In the genomic region with DNA sequence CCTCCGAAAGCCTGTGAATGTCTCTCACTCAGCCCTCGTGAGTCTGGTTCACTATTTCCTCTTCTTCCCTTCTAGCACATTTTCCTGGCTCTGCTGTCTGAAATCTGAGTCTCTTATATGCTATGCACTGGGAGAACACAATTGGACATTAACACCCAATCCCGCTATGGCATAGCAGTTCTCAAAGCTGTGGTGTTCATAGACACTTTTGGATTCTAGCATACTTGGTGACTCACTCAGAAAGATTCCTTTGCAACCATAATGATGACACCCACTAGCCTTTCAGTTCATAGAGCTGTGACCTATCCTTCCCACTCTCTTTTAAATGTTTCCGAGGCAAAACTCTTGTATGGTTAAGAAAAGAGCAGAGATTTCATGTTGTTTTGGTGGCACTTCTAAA, we compare ENCODE assay signal across 11 mouse cellular contexts.
"Had no signal": no experiment of that assay in that cellular context is flagged by ENCODE, and none has a peak within 500 bp of the region (broad histone marks: within the 10 kb centered on the region; RNA-seq: fewer than 3 reads in every experiment).

No protein-coding gene starts in this region.

- H3K4me3 ChIP-seq: limb, embryonic 13.5 days; midbrain, embryonic 13.5 days; neural tube, embryonic 13.5 days; stomach, embryonic 15.5 days had no signal

- H3K9me3 ChIP-seq: limb, embryonic 13.5 days; midbrain, embryonic 13.5 days; neural tube, embryonic 13.5 days; stomach, embryonic 15.5 days had no signal

- H3K27me3 ChIP-seq: limb, embryonic 13.5 days; midbrain, embryonic 13.5 days; neural tube, embryonic 13.5 days; stomach, embryonic 15.5 days had no signal

- H3K9ac ChIP-seq: limb, embryonic 13.5 days; liver, embryonic 14.5 days; midbrain, embryonic 13.5 days; neural tube, embryonic 13.5 days; stomach, embryonic 15.5 days had no signal

- H3K4me2 ChIP-seq: limb, embryonic 13.5 days; midbrain, embryonic 13.5 days; neural tube, embryonic 13.5 days; stomach, embryonic 15.5 days had no signal

- DNase-seq: kidney, postnatal 10 days; left cerebral cortex, postnatal 4 days; lung, adult 18-20 months; retina, postnatal 1 day; right cerebral cortex, postnatal 4 days; spleen, adult 18-20 months had no signal

- H3K4me1 ChIP-seq: limb, embryonic 13.5 days; midbrain, embryonic 13.5 days; neural tube, embryonic 13.5 days; stomach, embryonic 15.5 days had no signal

- H3K27ac ChIP-seq: limb, embryonic 13.5 days; liver, embryonic 14.5 days; midbrain, embryonic 13.5 days; neural tube, embryonic 13.5 days; stomach, embryonic 15.5 days had no signal

- ATAC-seq: midbrain, embryonic 13.5 days had no signal

- H3K36me3 ChIP-seq: limb, embryonic 13.5 days; midbrain, embryonic 13.5 days; neural tube, embryonic 13.5 days; stomach, embryonic 15.5 days had no signal
